7 mouse cellular contexts compared by ENCODE assay signal in genomic region chr3:95246465-95247231, GRCm38 (mm10). TPM values are rescaled to one million over a fixed set of nuclear protein-coding genes. Genes with fewer than 3 reads are reported as not detected.
DNase-seq lines count a peak whose midpoint lies in the region; ATAC-seq lines count a peak whose summit lies in the region.

No protein-coding gene starts in this region.

- WGBS in intestine, embryonic 15.5 days: 74% methylated on average over 5 of the region's 5 CpGs

- H3K36me3 ChIP-seq in intestine, embryonic 15.5 days: no peaks in the 10 kb centered on the region

- no peaks in the 10 kb centered on the region for H3K4me1 ChIP-seq in intestine, embryonic 15.5 days (replicated peaks)

- H3K9me3 ChIP-seq in intestine, embryonic 15.5 days: no peaks in the 10 kb centered on the region

- peak; percentile 51 to 67 for DNase-seq in left cerebral cortex, adult 18-20 months (ENCODE audit: low spot score in 2 of 2)
- no peak for DNase-seq in left cerebral cortex, adult 11 months (ENCODE audit: low spot score)
- DNase-seq in adrenal gland, postnatal 10 days: peak; percentile 73
- peak; percentile 51 to 56 for DNase-seq in cerebellum, postnatal 36 days
- DNase-seq in layer of hippocampus, postnatal 10 days (ENCODE audit: low spot score in 2 of 2): peak; percentile 50 to 55
- DNase-seq in right cerebral cortex, postnatal 25 days: peak; percentile 44

- ATAC-seq in intestine, embryonic 15.5 days: no peak

- no peaks in the 10 kb centered on the region for H3K27me3 ChIP-seq in intestine, embryonic 15.5 days (replicated peaks)

- H3K9ac ChIP-seq in intestine, embryonic 15.5 days: no peak overlapping the region

- H3K4me3 ChIP-seq in intestine, embryonic 15.5 days (replicated peaks): no peak overlapping the region

- no peak overlapping the region for H3K4me2 ChIP-seq in intestine, embryonic 15.5 days (replicated peaks)

- no peak overlapping the region for H3K27ac ChIP-seq in intestine, embryonic 15.5 days

RNA-seq across cellular contexts. Expression of gene Bnipl, which starts 4.3 kb away (rescaled TPM):
- total RNA-seq in left cerebral cortex, adult 18-20 months (2021): under 1 TPM in 1 of 2 experiments, not detected in 1; 0.63 TPM
- under 1 TPM in 1 of 2 experiments, not detected in 1; 0.42 TPM for total RNA-seq in adrenal gland, postnatal 10 days (2021)
- under 1 TPM in 1 of 2 experiments, not detected in 1; 0.25 TPM for total RNA-seq in layer of hippocampus, postnatal 10 days (2021)
- polyA plus RNA-seq in intestine, embryonic 15.5 days (2015; fragmentation: Nextera tagmentation; extraction: Ambion mirVana): 0.36 and 0.56 TPM in 2 replicates

RNA-seq across cellular contexts. Expression of gene Gm128, which starts 5.2 kb away (rescaled TPM):
- under 1 TPM in 1 of 2 experiments, not detected in 1; 0.37 TPM for total RNA-seq in left cerebral cortex, adult 18-20 months (2021)
- under 1 TPM in 1 of 2 experiments, not detected in 1; 0.18 TPM for total RNA-seq in adrenal gland, postnatal 10 days (2021)
- under 1 TPM; 0.16 to 0.18 TPM for total RNA-seq in layer of hippocampus, postnatal 10 days (2021)
- 0.16 and 0.20 TPM in 2 replicates for polyA plus RNA-seq in intestine, embryonic 15.5 days (2015; fragmentation: Nextera tagmentation; extraction: Ambion mirVana)

RNA-seq across cellular contexts. Expression of gene Mllt11, which starts 14.7 kb away (rescaled TPM):
- 100 to 1,000 TPM; 265 to 266 TPM for total RNA-seq in left cerebral cortex, adult 18-20 months (2021)
- total RNA-seq in adrenal gland, postnatal 10 days (2021): 10 to 100 TPM; 13.8 to 23.7 TPM
- total RNA-seq in layer of hippocampus, postnatal 10 days (2021): 100 to 1,000 TPM; 621 to 626 TPM
- polyA plus RNA-seq in intestine, embryonic 15.5 days (2015; fragmentation: Nextera tagmentation; extraction: Ambion mirVana): 19.0 and 20.2 TPM in 2 replicates

RNA-seq across cellular contexts. Expression of gene Cdc42se1, which starts 18.1 kb away (rescaled TPM):
- 10 to 100 TPM; 57.0 to 60.1 TPM for total RNA-seq in left cerebral cortex, adult 18-20 months (2021)
- total RNA-seq in adrenal gland, postnatal 10 days (2021): 10 to 100 TPM; 62.4 to 69.7 TPM
- total RNA-seq in layer of hippocampus, postnatal 10 days (2021): 10 to 100 TPM; 79.8 to 80.1 TPM
- 70.2 and 74.3 TPM in 2 replicates for polyA plus RNA-seq in intestine, embryonic 15.5 days (2015; fragmentation: Nextera tagmentation; extraction: Ambion mirVana)

RNA-seq across cellular contexts. Expression of gene Gabpb2, which starts 28.9 kb away (rescaled TPM):
- 10 to 100 TPM in 1 of 2 experiments, 1 to 10 TPM in 1; 9.6 to 10.4 TPM for total RNA-seq in left cerebral cortex, adult 18-20 months (2021)
- total RNA-seq in adrenal gland, postnatal 10 days (2021): 10 to 100 TPM; 20.6 to 25.2 TPM
- 10 to 100 TPM; 10.1 to 10.6 TPM for total RNA-seq in layer of hippocampus, postnatal 10 days (2021)
- polyA plus RNA-seq in intestine, embryonic 15.5 days (2015; fragmentation: Nextera tagmentation; extraction: Ambion mirVana): 8.0 and 8.5 TPM in 2 replicates

Comparison
In these comparisons a context has a peak if more than half of its experiments do, and no peak if none do; other contexts are left out.
1. RNA of gene Mllt11, which starts 14.7 kb away (total RNA-seq): 621 to 626 TPM in layer of hippocampus, postnatal 10 days and 265 to 266 TPM in left cerebral cortex, adult 18-20 months; 13.8 to 23.7 TPM in adrenal gland, postnatal 10 days; every median in the first group is over 10 times any median in the second.